Mouse (Mus musculus): Measurements from ENCODE around the gene Nfkbia. TPM values are rescaled to one million over a fixed set of nuclear protein-coding genes. Genes with fewer than 3 reads are reported as not detected.

Gene Nfkbia
- total and polyA plus RNA-seq, 3 experiments = 65.7 to 106 (median 80.3) TPM

- TF ChIP-seq EP300 (IDR thresholded peaks at IDR 0.05; ENCODE audit: insufficient read depth, low read depth, low read length) (peak; percentile 95), CTCF (IDR thresholded peaks at IDR 0.05) (no peak)
- Histone ChIP-seq H3K27ac (peak overlapping the region; percentile 90), H3K27me3 (ENCODE audit: control insufficient read depth, insufficient read depth, low read length) (no peaks in the 10 kb centered on the region), H3K4me1 (ENCODE audit: control insufficient read depth, insufficient read depth, low read length) (peaks cover 14% of the 10 kb centered on the region), H3K79me2 (replicated peaks; ENCODE audit: control insufficient read depth, insufficient read depth, low read length) (no peaks in the 10 kb centered on the region), H3K9ac (ENCODE audit: low read depth, low read length) (peak overlapping the region; percentile 5; the same call in 1 of the 2 replicates), H3K4me3 (no peak overlapping the region), H3K36me3 (ENCODE audit: control insufficient read depth, insufficient read depth, low read length) (no peaks in the 10 kb centered on the region)
- WGBS = 22% methylated on average over 8 of the region's 8 CpGs
- intact Hi-C loops (cut with DNase I) = loop anchor here (1.0 kb wide), 1 partner anchor 18 kb away; no protein-coding TSS in a partner anchor
- peak; percentile 85 to 91 for DNase-seq
Observed at GRCm38 (mm10) chr12:55473250-55474208, 18.9 kb downstream of the Nfkbia start.

GRCm38 (mm10) chr12:55471344-55471743, 21.1 kb downstream of the Nfkbia start:
- Histone ChIP-seq H3K79me2 (replicated peaks; ENCODE audit: control insufficient read depth, insufficient read depth, low read length) (no peaks in the 10 kb centered on the region), H3K4me3 (no peak overlapping the region), H3K36me3 (ENCODE audit: control insufficient read depth, insufficient read depth, low read length) (no peaks in the 10 kb centered on the region), H3K9ac (ENCODE audit: low read depth, low read length) (no peak overlapping the region), H3K27me3 (ENCODE audit: control insufficient read depth, insufficient read depth, low read length) (no peaks in the 10 kb centered on the region), H3K27ac (no peak overlapping the region), H3K4me1 (ENCODE audit: control insufficient read depth, insufficient read depth, low read length) (peaks cover 21% of the 10 kb centered on the region)
- intact Hi-C loops (cut with DNase I) = no loop called here
- no peak for TF ChIP-seq POLR2A (IDR thresholded peaks at IDR 0.05; ENCODE audit: insufficient read depth, low read depth, low read length)
- no peak for TF ChIP-seq CTCF (IDR thresholded peaks at IDR 0.05)
- no peak for TF ChIP-seq EP300 (IDR thresholded peaks at IDR 0.05; ENCODE audit: insufficient read depth, low read depth, low read length)
- 60% methylated on average over 9 of the region's 9 CpGs for WGBS
- DNase-seq = no peak

GRCm38 (mm10) chr12:55470442-55470841, 22.0 kb downstream of the Nfkbia start:
- WGBS = 49% methylated on average over 5 of the region's 5 CpGs
- Histone ChIP-seq H3K27me3 (ENCODE audit: control insufficient read depth, insufficient read depth, low read length) (no peaks in the 10 kb centered on the region), H3K9ac (ENCODE audit: low read depth, low read length) (no peak overlapping the region), H3K4me1 (ENCODE audit: control insufficient read depth, insufficient read depth, low read length) (peaks cover 25% of the 10 kb centered on the region), H3K4me3 (no peak overlapping the region), H3K36me3 (ENCODE audit: control insufficient read depth, insufficient read depth, low read length) (no peaks in the 10 kb centered on the region), H3K79me2 (replicated peaks; ENCODE audit: control insufficient read depth, insufficient read depth, low read length) (no peaks in the 10 kb centered on the region), H3K27ac (no peak overlapping the region)
- intact Hi-C loops (cut with DNase I) = no loop called here
- no peak for DNase-seq
- TF ChIP-seq CTCF (IDR thresholded peaks at IDR 0.05) (no peak), EP300 (IDR thresholded peaks at IDR 0.05; ENCODE audit: insufficient read depth, low read depth, low read length) (no peak), POLR2A (IDR thresholded peaks at IDR 0.05; ENCODE audit: insufficient read depth, low read depth, low read length) (no peak)

GRCm38 (mm10) chr12:55467331-55468180, 24.9 kb downstream of the Nfkbia start:
- Histone ChIP-seq H3K27ac (no peak overlapping the region), H3K27me3 (ENCODE audit: control insufficient read depth, insufficient read depth, low read length) (no peaks in the 10 kb centered on the region), H3K79me2 (replicated peaks; ENCODE audit: control insufficient read depth, insufficient read depth, low read length) (no peaks in the 10 kb centered on the region), H3K36me3 (ENCODE audit: control insufficient read depth, insufficient read depth, low read length) (no peaks in the 10 kb centered on the region), H3K4me3 (no peak overlapping the region), H3K4me1 (ENCODE audit: control insufficient read depth, insufficient read depth, low read length) (peaks cover 30% of the 10 kb centered on the region), H3K9ac (ENCODE audit: low read depth, low read length) (no peak overlapping the region)
- WGBS = 71% methylated on average over 10 of the region's 10 CpGs
- intact Hi-C loops (cut with DNase I) = no loop called here
- DNase-seq = no peak
- TF ChIP-seq CTCF (IDR thresholded peaks at IDR 0.05) (no peak), EP300 (IDR thresholded peaks at IDR 0.05; ENCODE audit: insufficient read depth, low read depth, low read length) (no peak), POLR2A (IDR thresholded peaks at IDR 0.05; ENCODE audit: insufficient read depth, low read depth, low read length) (no peak)

GRCm38 (mm10) chr12:55466816-55467215, 25.6 kb downstream of the Nfkbia start:
- no peaks in the 10 kb centered on the region for H3K79me2 ChIP-seq (replicated peaks; ENCODE audit: control insufficient read depth, insufficient read depth, low read length)
- H3K9ac ChIP-seq (ENCODE audit: low read depth, low read length) = no peak overlapping the region
- H3K4me1 ChIP-seq (ENCODE audit: control insufficient read depth, insufficient read depth, low read length) = peaks cover 26% of the 10 kb centered on the region
- H3K27ac ChIP-seq = no peak overlapping the region
- H3K27me3 ChIP-seq (ENCODE audit: control insufficient read depth, insufficient read depth, low read length) = no peaks in the 10 kb centered on the region
- intact Hi-C loops (cut with DNase I) = no loop called here
- no peak for TF ChIP-seq POLR2A (IDR thresholded peaks at IDR 0.05; ENCODE audit: insufficient read depth, low read depth, low read length)
- H3K36me3 ChIP-seq (ENCODE audit: control insufficient read depth, insufficient read depth, low read length) = no peaks in the 10 kb centered on the region
- no peak for DNase-seq
- 65% methylated on average over 5 of the region's 5 CpGs for WGBS
- no peak overlapping the region for H3K4me3 ChIP-seq

Data from heart, adult 2 months (tissue).